Mouse (Mus musculus): ENCODE data around the gene Alkal2.
A peak's percentile ranks its signal among the peaks of the same experiment; 100 is the strongest.

Gene Alkal2

DNA sequence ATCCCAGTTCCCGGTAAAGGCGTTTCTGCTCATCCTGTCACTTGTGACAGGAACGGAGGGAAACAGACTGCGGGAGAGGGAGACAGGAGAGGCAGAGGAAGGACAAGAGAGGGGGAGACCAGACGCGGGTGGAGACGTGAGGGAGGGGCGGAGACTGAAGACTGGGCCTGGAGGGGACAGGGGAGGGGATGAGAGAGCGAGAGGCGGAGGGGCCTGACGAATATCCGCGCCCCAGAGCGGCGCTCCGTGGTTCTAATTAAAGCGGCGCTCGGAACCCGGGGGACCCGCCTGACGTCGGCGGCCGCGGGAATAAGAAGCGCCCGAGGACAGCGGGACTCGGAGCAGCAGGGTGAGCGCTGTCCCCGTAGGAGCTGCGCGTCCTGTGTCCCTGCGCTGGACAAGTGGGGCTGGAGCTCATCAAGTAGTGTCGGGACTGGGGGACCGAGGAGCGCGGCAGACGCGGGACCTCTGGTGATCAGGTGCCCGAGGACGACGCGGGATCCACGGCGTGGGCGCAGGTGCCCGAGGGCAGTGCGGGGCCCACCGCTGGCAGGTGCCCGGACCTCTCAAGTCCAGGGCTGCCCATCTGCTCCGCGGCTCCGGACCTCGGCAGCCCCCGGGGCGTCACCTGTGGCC lies at the start of gene Alkal2:
Gene Alkal2 (plus strand): TSS at position 337 of the 636 bp plus-strand sequence.
- DNase-seq, result peak; percentile 33 to 51

- peak; percentile 21 to 46 for DNase-seq
Measured at GRCm38 (mm10) chr12:30848521-30848920, 35.6 kb upstream of the Alkal2 start.

GRCm38 (mm10) chr12:30850902-30851301 lies 33.2 kb upstream of the Alkal2 start:
- DNase-seq, result no peak

DNA sequence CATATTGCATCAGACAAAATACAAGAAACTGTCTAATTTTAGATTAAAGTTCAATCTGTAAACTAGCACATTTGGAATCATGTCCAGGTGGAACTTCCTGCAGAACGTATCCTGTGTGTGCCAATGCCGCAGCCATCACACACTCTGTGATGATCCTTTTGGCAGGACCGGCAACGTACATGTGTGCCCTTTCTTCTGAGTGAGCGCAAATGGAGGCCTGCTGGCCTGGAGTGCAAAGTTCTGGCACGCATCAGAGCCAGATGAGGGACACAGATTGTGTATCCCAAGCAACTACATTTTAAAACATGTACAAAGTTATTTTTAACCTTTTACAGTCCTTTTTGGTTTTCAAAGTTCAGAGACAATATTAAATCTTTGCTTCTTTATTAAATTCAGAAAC lies 32.3 kb upstream of the Alkal2 start:
- no peak for DNase-seq

GRCm38 (mm10) chr12:30855442-30856159 lies 28.5 kb upstream of the Alkal2 start:
- no peak for DNase-seq

DNA sequence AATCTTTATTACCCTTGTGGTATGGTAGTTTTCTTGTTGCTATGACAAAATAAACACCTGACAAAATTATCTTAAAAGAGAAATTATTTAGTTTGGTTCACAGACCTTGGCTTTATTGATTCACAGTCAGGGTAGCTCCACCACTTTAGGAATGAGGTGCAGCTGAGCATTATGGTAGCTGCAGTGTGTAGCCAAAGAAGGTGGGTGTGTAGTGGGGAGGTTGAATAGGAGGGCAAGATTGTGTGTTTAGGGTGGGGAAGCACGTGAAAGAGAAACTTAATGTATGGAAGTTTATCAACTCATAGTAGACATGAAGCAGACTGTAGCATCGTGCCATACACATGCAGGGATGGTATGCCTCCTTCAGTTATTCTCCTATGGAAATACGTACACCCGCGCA lies 27.9 kb upstream of the Alkal2 start:
- DNase-seq, result no peak

GRCm38 (mm10) chr12:30864347-30864746 lies 19.8 kb upstream of the Alkal2 start:
- DNase-seq, result no peak

- no peak for DNase-seq
Measured at GRCm38 (mm10) chr12:30865781-30866180, 18.3 kb upstream of the Alkal2 start.

- peak; percentile 41 to 56 for DNase-seq
Measured at GRCm38 (mm10) chr12:30879447-30879846, 4.7 kb upstream of the Alkal2 start.

- no peak for DNase-seq
Measured at GRCm38 (mm10) chr12:30883592-30883985, 533 bp upstream of the Alkal2 start.

DNA sequence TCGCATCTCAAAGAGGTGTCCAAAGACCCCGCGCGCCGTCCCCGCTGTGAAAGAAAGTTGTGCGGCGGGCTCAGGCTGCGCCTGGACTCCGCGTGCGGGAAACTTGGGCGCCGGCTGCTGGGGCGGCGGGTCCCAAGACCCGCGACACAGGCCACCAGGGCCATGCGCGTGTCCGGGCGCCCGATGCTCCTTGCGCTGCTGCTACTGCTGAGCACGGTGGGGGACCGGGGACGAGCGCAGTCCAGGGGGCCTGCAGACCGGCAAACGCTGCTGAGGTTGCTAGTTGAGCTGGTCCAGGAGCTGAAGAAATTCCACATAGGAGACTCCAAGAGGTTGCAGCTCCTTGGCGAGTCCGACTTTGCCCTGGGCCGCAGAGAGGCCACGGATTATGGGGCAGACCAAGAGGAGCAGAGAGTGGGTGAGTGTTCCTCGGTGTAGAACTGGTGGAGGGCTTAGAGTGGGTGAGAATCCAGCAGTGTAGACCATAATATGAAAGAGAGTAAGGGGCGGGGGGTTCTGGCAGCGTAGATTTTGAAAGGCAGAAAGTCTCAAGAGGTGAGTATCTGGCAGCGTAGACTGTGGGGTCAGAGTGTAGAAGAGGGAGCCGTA lies 604 bp downstream of the Alkal2 start:
- DNase-seq, result peak; percentile 24 to 48

DNA sequence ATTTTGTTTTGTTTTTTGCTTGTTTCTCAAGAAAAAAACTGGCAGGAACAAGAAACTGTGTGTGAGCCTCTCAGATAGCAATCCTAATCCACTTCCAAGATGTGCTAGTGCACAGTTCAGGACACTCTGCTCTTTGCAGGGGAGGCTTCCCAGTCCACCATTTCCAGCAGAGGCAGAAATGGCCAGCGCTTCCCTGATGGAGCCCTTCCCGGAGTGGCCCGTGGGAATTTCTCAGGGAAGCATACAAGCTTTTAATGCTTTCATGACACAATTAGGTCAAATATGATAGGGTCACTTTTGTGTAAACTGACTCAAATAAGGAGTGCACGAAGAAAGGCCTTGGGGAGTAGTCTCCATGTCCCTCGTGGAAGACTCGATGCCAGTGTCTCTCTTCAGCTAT lies 1.8 kb downstream of the Alkal2 start:
- no peak for DNase-seq

- no peak for DNase-seq
Measured at GRCm38 (mm10) chr12:30888003-30888402, 3.9 kb downstream of the Alkal2 start.

DNA sequence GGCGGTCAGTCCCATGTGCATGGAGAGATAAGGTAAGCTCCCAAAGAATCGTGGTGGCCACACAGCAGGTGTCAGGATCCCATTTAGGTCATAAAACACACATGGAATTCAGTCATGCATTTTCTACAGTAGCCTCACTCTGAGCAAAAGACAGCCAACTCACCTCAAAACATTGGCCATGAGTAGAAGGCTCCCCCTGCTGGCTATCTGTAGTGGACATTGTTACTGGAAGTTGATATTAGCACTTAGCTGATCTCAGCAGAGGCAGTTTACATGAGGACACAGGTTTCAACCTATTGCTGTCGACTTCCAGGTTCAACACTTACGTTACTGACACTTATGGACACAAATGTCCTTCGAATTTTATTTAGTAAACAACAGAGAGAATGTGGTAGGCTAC lies 5.9 kb downstream of the Alkal2 start:
- DNase-seq, result peak; percentile 75 to 81

DNA sequence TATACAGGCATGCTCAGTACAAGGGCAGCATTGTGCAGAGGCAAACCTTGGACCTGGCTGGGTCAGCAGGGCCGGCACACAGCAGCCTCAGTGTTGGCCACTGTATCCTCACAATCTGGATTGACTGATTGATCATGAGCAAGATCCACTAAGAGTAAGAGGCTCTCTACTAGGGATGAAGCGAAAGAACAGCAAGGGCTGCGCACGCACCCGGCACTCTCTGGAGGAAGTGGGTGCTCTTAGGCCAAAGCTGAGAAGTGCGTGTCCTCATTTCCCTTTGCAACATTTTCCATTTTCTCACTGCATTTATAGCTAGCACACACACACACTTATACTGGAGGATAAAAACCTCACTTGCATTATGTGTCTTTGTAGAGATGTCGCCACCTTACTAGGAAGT lies 7.3 kb downstream of the Alkal2 start:
- DNase-seq, result no peak

DNA sequence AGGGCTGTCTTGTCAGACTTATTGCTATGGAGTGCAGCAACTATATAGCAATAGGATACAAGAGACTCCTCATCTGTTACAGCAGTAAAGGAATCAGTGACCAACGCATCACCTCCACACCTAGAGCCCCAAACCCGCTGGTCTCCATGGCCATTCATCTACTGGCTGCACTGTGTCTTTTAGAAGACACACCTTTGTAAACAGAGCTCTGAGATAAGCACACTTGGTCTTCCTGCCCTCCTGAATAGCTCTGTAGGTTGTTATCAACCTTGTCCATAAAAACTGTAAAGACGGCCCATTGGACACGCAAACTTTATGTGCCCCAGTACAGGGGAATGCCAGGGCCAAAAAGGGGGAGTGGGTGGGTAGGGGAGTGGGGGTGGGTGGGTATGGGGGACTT lies 12.9 kb downstream of the Alkal2 start:
- no peak for DNase-seq

- DNase-seq, result no peak
Measured at GRCm38 (mm10) chr12:30908658-30909057, 24.5 kb downstream of the Alkal2 start.

- no peak for DNase-seq
Measured at GRCm38 (mm10) chr12:30909881-30910280, 25.8 kb downstream of the Alkal2 start.

DNA sequence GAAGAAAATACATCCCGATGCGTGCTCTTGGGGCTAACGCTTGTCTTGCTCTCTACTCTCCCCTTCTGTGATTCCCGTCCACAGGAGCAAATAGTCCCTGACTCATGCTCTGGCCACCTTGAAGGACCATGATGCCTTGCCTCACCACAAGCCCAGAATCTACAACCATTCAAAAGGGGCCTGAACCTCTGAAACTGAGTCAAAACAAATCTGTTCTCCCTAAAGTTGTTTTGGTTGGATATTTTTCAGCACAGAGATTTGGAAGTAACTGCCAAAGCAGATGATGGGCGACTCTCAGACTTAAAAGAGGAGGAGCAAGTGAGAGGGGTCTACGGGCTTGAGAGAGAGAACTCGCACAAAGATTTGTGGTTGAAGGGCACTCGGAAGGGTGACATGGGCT lies 26.7 kb downstream of the Alkal2 start:
- peak in 1 of 2 experiments; percentile 12 for DNase-seq

DNA sequence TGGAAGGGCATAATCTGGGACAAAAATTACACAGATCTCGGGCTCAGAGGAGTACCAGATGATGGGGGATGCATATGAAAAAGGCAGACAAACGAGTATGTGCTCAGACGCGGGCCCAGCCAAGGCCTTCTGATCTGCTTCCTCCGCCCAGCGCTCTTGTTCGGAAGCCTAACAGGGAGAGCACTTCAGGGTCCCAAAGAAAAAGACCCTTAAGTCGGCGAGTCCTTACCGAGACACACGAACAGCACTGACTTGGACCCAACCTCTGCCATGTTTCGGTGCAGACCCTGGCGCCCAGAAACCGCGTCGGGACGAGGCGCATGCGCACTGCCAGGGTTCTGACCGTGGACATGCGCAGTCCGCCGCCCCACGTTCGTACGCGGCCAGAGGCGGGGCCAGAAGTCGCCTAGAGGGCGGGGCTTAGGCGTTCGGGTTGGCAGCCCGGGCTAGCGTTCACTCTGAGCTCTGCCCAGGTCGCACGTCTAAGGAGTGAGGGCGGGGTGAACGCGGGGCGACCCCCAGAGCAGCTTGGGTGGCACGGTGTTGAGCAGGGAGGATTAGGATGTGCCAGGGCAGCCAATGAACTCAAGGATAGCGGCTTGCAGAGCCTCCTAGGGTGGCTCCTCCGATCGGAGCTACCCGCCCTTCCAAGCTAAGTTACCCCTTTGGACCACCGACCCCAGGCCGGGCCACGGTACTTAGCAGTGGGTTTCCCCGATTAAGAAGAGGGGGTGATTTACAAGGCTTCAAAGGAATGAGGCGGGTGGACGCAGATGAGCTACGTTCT lies 27.3 kb downstream of the Alkal2 start, which contains the start of the genes Acp1 and Sh3yl1:
Gene Acp1 (minus strand): TSS at position 329 of the 787 bp plus-strand sequence.
Gene Sh3yl1 (plus strand): TSS at position 408 of the 787 bp plus-strand sequence.
- DNase-seq, result peak; percentile 98

DNA sequence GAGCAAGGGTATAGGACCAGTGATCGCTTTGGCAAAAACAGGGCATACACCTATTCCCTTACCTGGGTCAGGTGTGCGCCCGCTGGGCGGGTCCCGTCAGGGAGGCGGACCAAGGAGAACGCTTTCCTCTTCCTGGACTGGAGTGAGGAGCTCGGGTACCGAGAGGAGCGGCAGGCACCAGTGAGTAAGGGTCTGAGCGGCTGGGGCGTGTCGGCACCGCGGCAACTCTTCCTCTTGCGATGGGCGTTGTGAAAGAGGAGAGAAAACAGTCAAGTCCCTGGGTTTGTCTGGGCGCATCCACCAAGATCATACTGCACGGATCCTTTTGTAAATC lies 27.9 kb downstream of the Alkal2 start:
- DNase-seq, result peak; percentile 72 to 82

GRCm38 (mm10) chr12:30912840-30913239 lies 28.7 kb downstream of the Alkal2 start:
- peak; percentile 8 to 24 for DNase-seq

DNA sequence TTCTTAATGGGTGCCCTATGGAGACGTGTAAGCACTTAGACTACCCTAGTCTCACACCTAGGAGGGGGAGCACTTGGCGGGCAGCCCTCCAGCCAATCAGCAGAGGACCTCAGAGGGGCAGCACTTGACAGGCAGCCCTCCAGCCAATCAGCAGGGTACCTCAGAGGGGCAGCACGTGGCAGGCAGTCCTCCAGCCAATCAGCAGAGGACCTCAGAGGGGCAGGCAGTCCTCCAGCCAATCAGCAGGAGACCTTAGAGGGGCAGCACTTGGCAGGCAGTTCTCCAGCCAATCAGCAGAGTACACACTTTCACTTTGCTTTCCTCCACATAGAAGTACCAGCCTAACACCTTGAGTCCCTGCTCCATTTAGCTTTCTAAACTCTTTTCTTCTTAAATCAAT lies 38.3 kb downstream of the Alkal2 start:
- no peak for DNase-seq
